9 mouse cellular contexts compared by ENCODE assay signal in the genomic region with DNA sequence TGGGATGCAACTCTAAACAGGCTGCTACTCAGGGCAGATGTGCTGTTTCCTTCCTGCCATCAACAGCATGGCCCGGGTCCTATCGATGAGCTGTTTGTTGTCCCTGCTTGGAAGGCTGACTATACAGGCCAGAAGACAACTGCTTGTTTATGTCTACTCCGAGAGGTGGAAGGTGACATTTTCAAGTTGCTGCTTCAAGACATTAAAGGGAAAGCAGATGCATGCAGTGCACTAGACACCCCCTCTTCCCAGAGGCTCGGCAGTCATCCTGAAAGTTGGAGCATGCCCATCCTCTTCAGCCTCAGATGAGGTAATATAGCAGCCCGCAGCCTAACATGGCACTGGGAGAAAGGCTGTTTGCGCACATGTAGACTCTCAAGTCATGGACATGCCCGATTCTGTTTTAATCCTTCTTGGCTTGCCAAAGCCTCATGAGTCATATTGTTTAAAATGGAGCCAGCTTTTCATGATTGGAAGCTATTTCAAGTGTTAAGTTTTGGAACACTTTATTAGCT. TPM values are rescaled to one million over a fixed set of nuclear protein-coding genes. Genes with fewer than 3 reads are reported as not detected.
A peak's percentile ranks its signal among the peaks of the same experiment; 100 is the strongest.
DNase-seq lines count a peak whose midpoint lies in the region; ATAC-seq lines count a peak whose summit lies in the region.
"Had no signal": no experiment of that assay in that cellular context is flagged by ENCODE, and none has a peak within 500 bp of the region (broad histone marks: within the 10 kb centered on the region; RNA-seq: fewer than 3 reads in every experiment).

No protein-coding gene starts in this region.

- no peak overlapping the region for H3K9ac ChIP-seq in stomach, embryonic 16.5 days (ENCODE audit: low read length)
- H3K9ac ChIP-seq in liver, embryonic 12.5 days: no peak overlapping the region

- H3K4me3 ChIP-seq in stomach, embryonic 16.5 days (replicated peaks; ENCODE audit: low read length): no peak overlapping the region
- no peak overlapping the region for H3K4me3 ChIP-seq in liver, embryonic 12.5 days

- peak; percentile 58; the same call in 1 of the 2 replicates for ATAC-seq in stomach, embryonic 16.5 days (ENCODE audit: insufficient read depth, low FRiP score)
- ATAC-seq in cerebellum, adult (ENCODE audit: insufficient number of reproducible peaks, low FRiP score, low TSS enrichment): no peak
- no peak for ATAC-seq in megakaryocyte progenitor cell, adult 5-6 weeks (replicated peaks; ENCODE audit: poor library complexity)
- no peak for ATAC-seq in liver, embryonic 12.5 days

- H3K36me3 ChIP-seq in stomach, embryonic 16.5 days (ENCODE audit: control insufficient read depth, insufficient read depth, low read length): no peaks in the 10 kb centered on the region
- no peaks in the 10 kb centered on the region for H3K36me3 ChIP-seq in liver, embryonic 12.5 days

- H3K4me2 ChIP-seq in stomach, embryonic 16.5 days (ENCODE audit: low read depth, low read length): no peak overlapping the region
- H3K4me2 ChIP-seq in liver, embryonic 12.5 days: no peak overlapping the region

- peaks cover 21% of the 10 kb centered on the region; the same call in 1 of the 2 replicates for H3K4me1 ChIP-seq in stomach, embryonic 16.5 days (ENCODE audit: control insufficient read depth, insufficient read depth, low read length)
- no peaks in the 10 kb centered on the region for H3K4me1 ChIP-seq in liver, embryonic 12.5 days

- peak overlapping the region; percentile 40; the same call in 1 of the 2 replicates for H3K27ac ChIP-seq in stomach, embryonic 16.5 days (ENCODE audit: low read length)
- H3K27ac ChIP-seq in liver, embryonic 12.5 days: no peak overlapping the region

- 57% methylated on average over 7 of the region's 7 CpGs for WGBS in stomach, embryonic 16.5 days
- 67% methylated on average over 7 of the region's 7 CpGs for WGBS in liver, embryonic 12.5 days (ENCODE audit: insufficient replicate concordance)

- no peaks in the 10 kb centered on the region for H3K9me3 ChIP-seq in stomach, embryonic 16.5 days (replicated peaks; ENCODE audit: control insufficient read depth, low read length)
- H3K9me3 ChIP-seq in liver, embryonic 12.5 days (replicated peaks): no peaks in the 10 kb centered on the region

- H3K27me3 ChIP-seq in stomach, embryonic 16.5 days (ENCODE audit: control insufficient read depth, insufficient read depth, low read length): peaks cover 4% of the 10 kb centered on the region; the same call in 1 of the 2 replicates
- peaks cover 23% of the 10 kb centered on the region for H3K27me3 ChIP-seq in liver, embryonic 12.5 days (replicated peaks)

- DNase-seq in right cerebral cortex, adult 18-20 months: peak; percentile 69
- no peak for DNase-seq in right cerebral cortex, postnatal 14 days
- DNase-seq in frontal cortex, postnatal 14 days (ENCODE audit: low spot score in 2 of 2): peak; percentile 24 to 27
- DNase-seq in left cerebral cortex, adult 18-20 months (ENCODE audit: low spot score in 2 of 2): peak; percentile 19 to 50

RNA-seq across cellular contexts. Expression of a gene that starts 23.2 kb away (rescaled TPM):
- under 1 TPM in 1 of 2 experiments, not detected in 1; 0.12 TPM for total RNA-seq in left cerebral cortex, adult 18-20 months (2021)
- 0.49 and 0.97 TPM in 2 replicates for polyA plus RNA-seq in stomach, embryonic 16.5 days (2015; fragmentation: Nextera tagmentation; extraction: Ambion mirVana)
- total RNA-seq in megakaryocyte progenitor cell, adult 5-6 weeks (2015): 0.10 TPM in 1 of 2 replicates, not detected in the other
- 0.14 TPM in 1 of 2 replicates, not detected in the other for total RNA-seq in megakaryocyte progenitor cell, adult 5-6 weeks (2017)
- 0.24 and 0.37 TPM in 2 replicates for polyA plus RNA-seq in liver, embryonic 12.5 days (2016; fragmentation: Nextera tagmentation; extraction: Ambion mirVana)
- total RNA-seq: MEL had no signal

RNA-seq across cellular contexts. Expression of a gene that starts 40.5 kb away (rescaled TPM):
- 10 to 100 TPM; 14.7 to 18.8 TPM for total RNA-seq in left cerebral cortex, adult 18-20 months (2021)
- 51.3 and 57.7 TPM in 2 replicates for polyA plus RNA-seq in stomach, embryonic 16.5 days (2015; fragmentation: Nextera tagmentation; extraction: Ambion mirVana)
- 7.2 and 11.1 TPM in 2 replicates for total RNA-seq in megakaryocyte progenitor cell, adult 5-6 weeks (2015)
- total RNA-seq in megakaryocyte progenitor cell, adult 5-6 weeks (2017): 11.7 and 16.3 TPM in 2 replicates
- polyA plus RNA-seq in liver, embryonic 12.5 days (2016; fragmentation: Nextera tagmentation; extraction: Ambion mirVana): 51.1 and 53.9 TPM in 2 replicates
